Mouse (Mus musculus): ENCODE data around the gene Aff3. TPM values are rescaled to one million over a fixed set of nuclear protein-coding genes. Genes with fewer than 3 reads are reported as not detected.

Gene Aff3
- polyA plus RNA-seq, 1 experiment from 2014 or later, result 1.9 TPM

DNA sequence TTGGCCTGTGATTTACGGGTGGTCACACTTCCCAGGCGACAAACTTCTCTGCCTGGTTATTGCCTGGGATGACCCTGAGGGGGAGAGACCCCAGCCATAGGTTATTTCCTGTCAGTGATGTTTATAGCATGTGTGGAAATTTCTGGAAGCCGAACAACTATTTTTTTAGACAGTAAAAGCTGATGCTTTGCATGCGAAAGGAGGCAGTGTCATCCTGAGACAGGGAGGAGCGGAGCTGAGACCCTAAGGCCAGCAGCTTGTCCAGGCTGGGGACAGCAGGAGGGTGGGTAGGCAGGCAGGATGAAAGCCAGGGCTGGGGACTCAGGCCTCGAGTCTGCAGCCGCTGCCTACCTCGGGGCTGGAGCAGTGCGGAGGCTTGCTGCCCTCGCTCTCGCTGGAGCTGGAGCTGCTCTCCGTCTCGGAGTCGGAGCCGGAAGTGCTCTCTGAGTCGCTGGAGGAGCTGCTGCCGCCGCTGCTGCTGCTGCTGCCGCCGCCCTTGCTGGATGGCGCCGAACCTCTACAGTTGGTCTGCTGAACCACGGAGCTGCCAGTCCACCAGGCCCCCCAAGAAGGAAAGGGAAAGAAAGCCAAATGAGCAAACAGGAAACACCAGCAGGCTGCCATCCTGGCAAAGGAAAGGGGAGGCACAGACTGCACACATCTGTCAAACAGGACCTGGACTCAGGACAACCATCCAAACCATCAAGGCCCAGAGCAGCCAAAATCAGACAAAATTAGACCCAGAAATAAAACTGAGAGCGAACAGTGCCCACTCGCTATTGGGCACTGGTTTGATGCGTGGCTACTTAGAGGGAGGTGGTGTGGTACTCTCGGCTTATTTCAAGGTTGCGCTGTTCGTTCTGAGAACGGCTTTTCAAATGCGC, 446.6 kb downstream of the Aff3 start:
- Histone ChIP-seq H3K9me3 (ENCODE audit: control insufficient read depth, low read length) (no peaks in the 10 kb centered on the region), H3K4me3 (ENCODE audit: low read depth, low read length) (no peak overlapping the region), H3K27ac (replicated peaks) (no peak overlapping the region), H3K27me3 (ENCODE audit: control insufficient read depth, insufficient read depth, low read length) (no peaks in the 10 kb centered on the region), H3K4me2 (replicated peaks; ENCODE audit: low read depth) (peak overlapping the region; percentile 42), H3K9ac (ENCODE audit: low read length) (0 out of 2 replicates have a peak overlapping the region, but pooled peaks have one; percentile 5), H3K36me3 (ENCODE audit: control insufficient read depth, insufficient read depth, low read length) (no peaks in the 10 kb centered on the region), H3K4me1 (replicated peaks; ENCODE audit: control insufficient read depth, insufficient read depth) (no peaks in the 10 kb centered on the region)
- 54% methylated on average over 31 of the region's 31 CpGs for WGBS
- peak; percentile 28 for DNase-seq (ENCODE audit: low spot score)
- ATAC-seq (ENCODE audit: low FRiP score, low TSS enrichment), result no peak
- TF ChIP-seq CTCF (IDR thresholded peaks at IDR 0.05; ENCODE audit: low read depth) (no peak), EP300 (optimal IDR thresholded peaks at IDR 0.05) (no peak)

DNA sequence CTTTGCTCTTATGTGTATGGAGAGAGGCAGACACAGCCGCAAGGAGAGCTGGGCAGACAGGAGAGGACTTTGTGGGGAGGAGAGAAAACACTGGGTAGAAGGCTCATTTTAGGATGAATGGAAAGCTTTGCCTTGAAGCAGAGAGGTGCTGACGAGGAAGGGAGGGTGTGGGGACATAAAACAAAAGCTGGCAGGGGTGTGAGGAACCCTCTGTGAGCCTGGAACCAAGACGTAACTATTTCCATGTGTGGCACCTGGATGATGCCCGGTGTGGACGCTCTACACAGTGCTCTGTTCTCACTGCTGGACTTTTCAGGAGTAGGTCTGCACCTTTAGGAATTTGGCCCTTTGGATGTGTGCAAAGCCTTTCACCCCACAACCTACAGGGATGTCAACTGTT, 447.7 kb downstream of the Aff3 start:
- H3K27ac ChIP-seq (replicated peaks), result no peak overlapping the region
- no peaks in the 10 kb centered on the region for H3K27me3 ChIP-seq (ENCODE audit: control insufficient read depth, insufficient read depth, low read length)
- no peak for DNase-seq (ENCODE audit: low spot score)
- H3K9me3 ChIP-seq (ENCODE audit: control insufficient read depth, low read length), result no peaks in the 10 kb centered on the region
- TF ChIP-seq CTCF (IDR thresholded peaks at IDR 0.05; ENCODE audit: low read depth) (no peak), EP300 (optimal IDR thresholded peaks at IDR 0.05) (no peak)
- no peaks in the 10 kb centered on the region for H3K36me3 ChIP-seq (ENCODE audit: control insufficient read depth, insufficient read depth, low read length)
- no peak overlapping the region for H3K4me3 ChIP-seq (ENCODE audit: low read depth, low read length)
- no peak overlapping the region for H3K9ac ChIP-seq (ENCODE audit: low read length)
- no peak overlapping the region for H3K4me2 ChIP-seq (replicated peaks; ENCODE audit: low read depth)
- 81% methylated on average over 5 of the region's 5 CpGs for WGBS
- H3K4me1 ChIP-seq (replicated peaks; ENCODE audit: control insufficient read depth, insufficient read depth), result no peaks in the 10 kb centered on the region
- no peak for ATAC-seq (ENCODE audit: low FRiP score, low TSS enrichment)

DNA sequence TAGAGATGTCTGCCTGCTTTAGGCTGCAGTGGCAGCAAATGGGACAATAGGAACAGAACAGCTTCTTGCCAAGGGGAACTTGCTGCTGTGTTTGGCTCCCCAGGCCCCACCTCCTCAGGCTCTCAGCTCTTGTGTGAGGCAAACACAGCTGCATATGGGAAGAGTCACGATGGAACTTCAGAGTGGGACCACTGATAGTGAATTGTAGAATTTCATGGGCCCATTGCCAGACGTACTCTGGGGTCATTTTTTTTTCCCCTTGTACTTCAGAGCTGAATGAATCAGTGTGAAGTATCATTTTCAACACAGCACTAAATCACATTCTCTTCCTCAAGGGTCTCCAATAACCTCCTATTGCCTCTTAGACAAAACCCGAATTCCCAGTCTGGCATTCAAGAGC, 451.4 kb downstream of the Aff3 start:
- Histone ChIP-seq H3K36me3 (ENCODE audit: control insufficient read depth, insufficient read depth, low read length) (no peaks in the 10 kb centered on the region), H3K4me2 (replicated peaks; ENCODE audit: low read depth) (no peak overlapping the region), H3K4me1 (replicated peaks; ENCODE audit: control insufficient read depth, insufficient read depth) (no peaks in the 10 kb centered on the region), H3K27me3 (ENCODE audit: control insufficient read depth, insufficient read depth, low read length) (no peaks in the 10 kb centered on the region), H3K9me3 (ENCODE audit: control insufficient read depth, low read length) (no peaks in the 10 kb centered on the region), H3K9ac (ENCODE audit: low read length) (no peak overlapping the region), H3K27ac (replicated peaks) (no peak overlapping the region), H3K4me3 (ENCODE audit: low read depth, low read length) (no peak overlapping the region)
- TF ChIP-seq EP300 (optimal IDR thresholded peaks at IDR 0.05) (no peak), CTCF (IDR thresholded peaks at IDR 0.05; ENCODE audit: low read depth) (no peak)
- WGBS, result 46% methylated on average over 3 of the region's 3 CpGs
- no peak for ATAC-seq (ENCODE audit: low FRiP score, low TSS enrichment)
- no peak for DNase-seq (ENCODE audit: low spot score)

- TF ChIP-seq EP300 (optimal IDR thresholded peaks at IDR 0.05) (no peak), CTCF (IDR thresholded peaks at IDR 0.05; ENCODE audit: low read depth) (no peak)
These were observed 452.4 kb downstream of the Aff3 start for GRCm38 (mm10) chr1:38212386-38212785.

GRCm38 (mm10) chr1:38202475-38203183, 462.1 kb downstream of the Aff3 start:
- TF ChIP-seq EP300 (optimal IDR thresholded peaks at IDR 0.05) (no peak), CTCF (IDR thresholded peaks at IDR 0.05; ENCODE audit: low read depth) (peak; percentile 91)
- H3K36me3 ChIP-seq (ENCODE audit: control insufficient read depth, insufficient read depth, low read length), result no peaks in the 10 kb centered on the region
- H3K9ac ChIP-seq (ENCODE audit: low read length), result no peak overlapping the region
- H3K4me2 ChIP-seq (replicated peaks; ENCODE audit: low read depth), result no peak overlapping the region
- WGBS, result 76% methylated on average over 10 of the region's 10 CpGs
- ATAC-seq (ENCODE audit: low FRiP score, low TSS enrichment), result no peak; the same call in 1 of the 2 replicates
- H3K4me3 ChIP-seq (ENCODE audit: low read depth, low read length), result no peak overlapping the region
- H3K27ac ChIP-seq (replicated peaks), result no peak overlapping the region
- no peaks in the 10 kb centered on the region for H3K27me3 ChIP-seq (ENCODE audit: control insufficient read depth, insufficient read depth, low read length)
- H3K4me1 ChIP-seq (replicated peaks; ENCODE audit: control insufficient read depth, insufficient read depth), result no peaks in the 10 kb centered on the region
- no peaks in the 10 kb centered on the region for H3K9me3 ChIP-seq (ENCODE audit: control insufficient read depth, low read length)
- DNase-seq (ENCODE audit: low spot score), result peak; percentile 60

More at GRCm38 (mm10) chr1:38212386-38212785, 452.4 kb downstream of the Aff3 start:
- H3K27me3 ChIP-seq (ENCODE audit: control insufficient read depth, insufficient read depth, low read length), result no peaks in the 10 kb centered on the region
- no peak for DNase-seq (ENCODE audit: low spot score)
- no peak overlapping the region for H3K27ac ChIP-seq (replicated peaks)
- no peak for ATAC-seq (ENCODE audit: low FRiP score, low TSS enrichment)
- H3K4me1 ChIP-seq (replicated peaks; ENCODE audit: control insufficient read depth, insufficient read depth), result no peaks in the 10 kb centered on the region
- WGBS, result 51% methylated on average over 5 of the region's 5 CpGs
- no peaks in the 10 kb centered on the region for H3K36me3 ChIP-seq (ENCODE audit: control insufficient read depth, insufficient read depth, low read length)
- no peak overlapping the region for H3K4me3 ChIP-seq (ENCODE audit: low read depth, low read length)
- no peak overlapping the region for H3K9ac ChIP-seq (ENCODE audit: low read length)
- H3K9me3 ChIP-seq (ENCODE audit: control insufficient read depth, low read length), result no peaks in the 10 kb centered on the region
- no peak overlapping the region for H3K4me2 ChIP-seq (replicated peaks; ENCODE audit: low read depth)

- H3K36me3 ChIP-seq (ENCODE audit: control insufficient read depth, insufficient read depth, low read length), result no peaks in the 10 kb centered on the region
- H3K4me2 ChIP-seq (replicated peaks; ENCODE audit: low read depth), result no peak overlapping the region
- TF ChIP-seq CTCF (IDR thresholded peaks at IDR 0.05; ENCODE audit: low read depth) (no peak), EP300 (optimal IDR thresholded peaks at IDR 0.05) (no peak)
- H3K4me1 ChIP-seq (replicated peaks; ENCODE audit: control insufficient read depth, insufficient read depth), result no peaks in the 10 kb centered on the region
- 86% methylated on average over 3 of the region's 3 CpGs for WGBS
- H3K27ac ChIP-seq (replicated peaks), result no peak overlapping the region
- H3K9me3 ChIP-seq (ENCODE audit: control insufficient read depth, low read length), result no peaks in the 10 kb centered on the region
- no peak overlapping the region for H3K9ac ChIP-seq (ENCODE audit: low read length)
- no peak for ATAC-seq (ENCODE audit: low FRiP score, low TSS enrichment)
- no peak overlapping the region for H3K4me3 ChIP-seq (ENCODE audit: low read depth, low read length)
- no peak for DNase-seq (ENCODE audit: low spot score)
- H3K27me3 ChIP-seq (ENCODE audit: control insufficient read depth, insufficient read depth, low read length), result no peaks in the 10 kb centered on the region
These were observed 463.0 kb downstream of the Aff3 start for GRCm38 (mm10) chr1:38201796-38202195.

All from stomach, postnatal 0 days (tissue).